Mouse (Mus musculus) C2C12 (cell line): Measurements from ENCODE around the gene Kpna6. TPM values are rescaled to one million over a fixed set of nuclear protein-coding genes. Genes with fewer than 3 reads are reported as not detected.

Experiments
- H3K27me3 ChIP-seq: one replicate; pipeline ENCODE4 v1.6.1; 2011; ENCODE audit not compliant: control insufficient read depth, insufficient read depth, insufficient read length
- H3K36me3 ChIP-seq: one replicate; pipeline ENCODE4 v1.6.1; 2011; ENCODE audit not compliant: control insufficient read depth, insufficient read depth
- H3K4me3 ChIP-seq: one replicate; pipeline ENCODE4 v1.5.1; 2011; ENCODE audit warnings: mild to moderate bottlenecking, control low read depth; ENCODE audit not compliant: poor library complexity, insufficient read depth, severe bottlenecking
- H3K79me2 ChIP-seq: one replicate; pipeline ENCODE4 v1.6.1; 2011; ENCODE audit not compliant: control insufficient read depth, insufficient read depth
- H3K79me3 ChIP-seq: one replicate; pipeline ENCODE4 v1.6.1; 2011; ENCODE audit warnings: low read depth, control low read depth
- H3ac ChIP-seq: one replicate; pipeline ENCODE3; 2011; ENCODE audit warnings: low read depth; ENCODE audit not compliant: control insufficient read depth, insufficient read length
- CEBPB ChIP-seq: IDR thresholded peaks from one replicate; pipeline ENCODE4 v1.6.1; 2011; ENCODE audit warnings: low read depth, mild to moderate bottlenecking, control low read depth, moderate library complexity
- CTCF ChIP-seq: IDR thresholded peaks from one replicate; pipeline ENCODE4 v1.5.1; 2011; ENCODE audit not compliant: control insufficient read depth, insufficient read depth, insufficient read length
- FOSL1 ChIP-seq: IDR thresholded peaks from one replicate; pipeline ENCODE4 v1.8.0; 2011; ENCODE audit warnings: mild to moderate bottlenecking, low read length; ENCODE audit not compliant: poor library complexity, insufficient read depth, severe bottlenecking
- MAX ChIP-seq: IDR thresholded peaks from one replicate; pipeline ENCODE4 v1.6.1; 2011; ENCODE audit warnings: mild to moderate bottlenecking, control low read depth
- MYOD1 ChIP-seq: IDR thresholded peaks from one replicate; pipeline ENCODE4 v1.6.1; 2011; ENCODE audit warnings: low read depth; ENCODE audit not compliant: control insufficient read depth, insufficient read length
- MYOG ChIP-seq: IDR thresholded peaks from one replicate; pipeline ENCODE4 v1.6.1; 2011; ENCODE audit not compliant: control insufficient read depth, insufficient read length; ENCODE audit errors: extremely low read depth
- USF1 ChIP-seq: IDR thresholded peaks from one replicate; pipeline ENCODE4 v1.6.1; 2011; ENCODE audit warnings: low read depth, mild to moderate bottlenecking, control low read depth, moderate library complexity
- polyA plus RNA-seq: library from polyadenylated mRNA; unstranded; fragments of >200 nt; fragmentation: generic; extraction: Trizol; gene quantifications from one replicate; pipeline ENCODE4 v1.2.1, GENCODE M21; 2012; ENCODE audit warnings: missing spikeins

Kpna6 gene
- polyA plus RNA-seq, 1 experiment, result 23.9 TPM

- H3K4me3 ChIP-seq, result peak overlapping the region; percentile 93
- H3ac ChIP-seq, result peak overlapping the region; percentile 91
- peaks cover 57% of the 10 kb centered on the region for H3K79me2 ChIP-seq
- TF ChIP-seq CEBPB (no peak), MYOG (no peak), MYOD1 (no peak), FOSL1 (no peak), MAX (no peak), CTCF (peak; percentile 13), USF1 (peak; percentile 59)
- peaks cover 9% of the 10 kb centered on the region for H3K36me3 ChIP-seq
- H3K79me3 ChIP-seq, result peaks cover 45% of the 10 kb centered on the region
- H3K27me3 ChIP-seq, result no peaks in the 10 kb centered on the region
Observed at GRCm38 (mm10) chr4:129671491-129672082, 980 bp downstream of the Kpna6 start.

DNA sequence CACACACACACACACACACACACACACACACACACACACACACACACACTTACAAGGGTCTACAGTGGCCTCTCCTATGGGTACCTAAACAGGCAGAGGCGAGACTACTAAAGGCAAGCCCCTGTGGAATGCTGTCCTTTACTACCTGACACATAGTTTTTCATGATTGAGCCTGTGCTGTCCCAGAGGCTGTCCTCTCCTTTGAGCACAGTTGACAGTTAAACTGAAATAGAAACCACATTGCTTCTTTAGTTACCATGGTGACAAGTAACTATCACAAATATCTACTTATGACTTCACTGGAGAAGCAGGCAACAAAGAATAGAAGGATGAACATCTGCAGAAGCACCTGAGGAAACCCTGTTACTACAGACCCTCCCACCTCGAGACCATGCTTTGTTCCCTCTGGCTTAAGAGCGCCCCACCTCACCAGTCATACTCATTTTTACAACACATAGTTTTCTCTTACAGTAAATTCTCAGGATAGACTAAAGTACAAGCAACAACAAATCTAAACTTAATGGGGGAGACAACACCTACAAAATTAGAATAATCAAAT is 10.2 kb downstream of the Kpna6 start:
- no peak for TF ChIP-seq MYOD1
- TF ChIP-seq FOSL1, result no peak
- TF ChIP-seq MAX, result no peak
- TF ChIP-seq CEBPB, result no peak
- no peak for TF ChIP-seq USF1
- Histone ChIP-seq H3K4me3 (no peak overlapping the region), H3K79me3 (peaks cover 23% of the 10 kb centered on the region), H3K79me2 (peaks cover 51% of the 10 kb centered on the region), H3ac (no peak overlapping the region), H3K36me3 (peaks cover 55% of the 10 kb centered on the region), H3K27me3 (no peaks in the 10 kb centered on the region)

DNA sequence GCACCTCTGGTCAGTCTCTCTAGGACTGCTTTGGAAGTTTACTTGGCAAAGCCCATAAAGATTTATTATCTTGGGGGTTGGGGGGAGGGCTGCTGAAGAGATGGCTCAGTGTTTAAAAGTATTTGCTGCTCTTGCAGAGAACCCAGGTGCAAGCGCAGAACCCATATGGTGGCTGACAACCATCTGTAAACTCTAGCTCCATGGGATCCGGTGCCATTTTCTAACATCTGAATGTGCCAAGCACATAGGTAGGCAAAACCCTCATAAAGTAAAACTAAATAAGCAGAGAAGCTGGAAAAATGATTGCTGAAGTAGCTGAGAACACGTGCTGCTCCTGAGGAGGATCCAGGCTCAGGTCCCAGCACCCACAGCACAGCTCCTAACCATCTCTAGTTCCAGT is 11.0 kb downstream of the Kpna6 start:
- Histone ChIP-seq H3K79me3 (peaks cover 17% of the 10 kb centered on the region), H3K27me3 (no peaks in the 10 kb centered on the region), H3ac (no peak overlapping the region), H3K36me3 (peaks cover 61% of the 10 kb centered on the region), H3K4me3 (no peak overlapping the region), H3K79me2 (peaks cover 43% of the 10 kb centered on the region)
- TF ChIP-seq MYOD1 (no peak), CTCF (no peak), USF1 (no peak)

DNA sequence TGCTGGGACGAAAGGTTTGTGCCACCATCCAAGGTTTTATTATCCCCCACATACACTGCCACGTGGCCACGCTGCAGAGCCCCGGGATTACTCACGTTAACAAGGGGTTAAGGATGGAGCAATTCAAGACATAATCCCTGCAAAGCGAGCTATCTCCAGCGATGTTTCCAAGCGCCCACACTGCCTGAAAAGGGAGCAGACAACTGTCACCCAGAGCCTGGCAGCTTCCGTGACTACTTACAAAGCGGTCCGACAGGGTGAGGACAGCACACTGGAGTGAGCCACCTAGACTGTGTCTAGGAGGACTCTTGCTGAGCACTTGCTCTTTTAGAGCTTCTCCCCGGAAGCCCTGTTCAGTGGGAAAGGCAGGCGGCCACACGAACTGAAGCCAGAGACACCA is 17.8 kb downstream of the Kpna6 start:
- no peaks in the 10 kb centered on the region for H3K27me3 ChIP-seq
- H3K36me3 ChIP-seq, result peaks cover 96% of the 10 kb centered on the region
- no peak overlapping the region for H3K4me3 ChIP-seq
- H3K79me3 ChIP-seq, result no peaks in the 10 kb centered on the region
- no peak for TF ChIP-seq CTCF
- no peak for TF ChIP-seq MYOD1
- no peak for TF ChIP-seq FOSL1
- TF ChIP-seq MYOG, result no peak
- no peak for TF ChIP-seq CEBPB
- TF ChIP-seq MAX, result no peak
- no peak for TF ChIP-seq USF1
- H3ac ChIP-seq, result no peak overlapping the region
- no peaks in the 10 kb centered on the region for H3K79me2 ChIP-seq

DNA sequence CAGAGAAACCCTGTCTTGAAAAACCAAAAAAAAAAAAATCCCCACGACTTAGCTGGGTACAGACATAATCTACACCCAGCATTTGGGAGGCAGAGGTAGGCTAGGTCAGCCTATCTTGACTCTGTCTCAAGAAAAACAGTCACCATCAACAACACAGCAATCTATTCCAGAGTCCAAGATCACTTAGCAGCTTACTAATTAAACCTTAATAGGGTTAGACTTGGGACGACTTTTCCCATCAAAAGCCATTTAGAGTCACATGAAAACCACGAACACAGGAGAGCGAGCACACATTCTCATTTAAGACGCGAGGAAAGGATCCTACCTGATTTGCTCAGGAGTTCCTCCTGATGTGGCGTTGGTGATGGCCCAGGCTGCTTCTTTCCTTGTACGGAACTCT is 22.2 kb downstream of the Kpna6 start:
- no peak overlapping the region for H3ac ChIP-seq
- peaks cover 94% of the 10 kb centered on the region for H3K36me3 ChIP-seq
- H3K79me2 ChIP-seq, result no peaks in the 10 kb centered on the region
- H3K79me3 ChIP-seq, result no peaks in the 10 kb centered on the region
- no peaks in the 10 kb centered on the region for H3K27me3 ChIP-seq
- no peak for TF ChIP-seq FOSL1
- no peak for TF ChIP-seq MAX
- no peak for TF ChIP-seq MYOG
- TF ChIP-seq CTCF, result no peak
- H3K4me3 ChIP-seq, result no peak overlapping the region

GRCm38 (mm10) chr4:129648656-129649055 is 23.9 kb downstream of the Kpna6 start:
- Histone ChIP-seq H3K27me3 (no peaks in the 10 kb centered on the region), H3K4me3 (no peak overlapping the region), H3K36me3 (peaks cover 85% of the 10 kb centered on the region), H3K79me3 (no peaks in the 10 kb centered on the region), H3ac (no peak overlapping the region), H3K79me2 (no peaks in the 10 kb centered on the region)
- TF ChIP-seq CTCF (no peak), CEBPB (no peak), USF1 (no peak), MYOD1 (no peak), FOSL1 (no peak), MYOG (no peak), MAX (no peak)
